Mouse (Mus musculus) midbrain, postnatal 0 days (tissue): ENCODE measurements around the gene Ctnna2. TPM values are rescaled to one million over a fixed set of nuclear protein-coding genes. Genes with fewer than 3 reads are reported as not detected.
A peak's percentile ranks its signal among the peaks of the same experiment; 100 is the strongest.

Experiments used
- ATAC-seq: fragments of 200-750 bp; cut with Nextera tagmentation; 2 replicates; pipeline ENCODE4 v1.8.0; 2017; ENCODE audit warnings: moderate number of reproducible peaks, mild to moderate bottlenecking, moderate TSS enrichment, moderate library complexity; ENCODE audit not compliant: low FRiP score
- DNase-seq: peaks from one replicate; pipeline ENCODE4 v3.0.0-alpha.2; 2015; ENCODE audit warnings: low spot score
- H3K27ac ChIP-seq: fragments of 300-500 bp; sonication (generic); 2 replicates; pipeline ENCODE4 v1.5.1; 2014; ENCODE audit warnings: low read depth, mild to moderate bottlenecking, low read length, mixed read lengths
- H3K27me3 ChIP-seq: fragments of 300-500 bp; sonication (generic); 2 replicates; pipeline ENCODE4 v1.6.1; 2014; ENCODE audit warnings: low read length, control low read depth, mixed read lengths; ENCODE audit not compliant: insufficient read depth
- H3K36me3 ChIP-seq: fragments of 300-500 bp; sonication (generic); 2 replicates; pipeline ENCODE4 v1.6.1; 2014; ENCODE audit warnings: low read length, control low read depth, mixed read lengths; ENCODE audit not compliant: insufficient read depth
- H3K4me1 ChIP-seq: fragments of 300-500 bp; sonication (generic); 2 replicates; pipeline ENCODE4 v1.6.1; 2014; ENCODE audit warnings: mild to moderate bottlenecking, control low read depth, antibody characterized with exemption, low read length, mixed read lengths; ENCODE audit not compliant: insufficient read depth
- H3K4me2 ChIP-seq: fragments of 300-500 bp; sonication (generic); 2 replicates; pipeline ENCODE4 v1.6.1; 2014; ENCODE audit warnings: low read depth, mild to moderate bottlenecking, low read length, mixed read lengths; ENCODE audit not compliant: poor library complexity, severe bottlenecking
- H3K4me3 ChIP-seq: fragments of 300-500 bp; sonication (generic); 2 replicates; pipeline ENCODE4 v1.5.1; 2014; ENCODE audit warnings: low read depth, mild to moderate bottlenecking, low read length, moderate library complexity
- H3K9ac ChIP-seq: fragments of 300-500 bp; sonication (generic); replicated peaks from 2 replicates; pipeline ENCODE4 v1.6.1; 2014; ENCODE audit warnings: mild to moderate bottlenecking, low read length, moderate library complexity, mixed read lengths; ENCODE audit not compliant: poor library complexity, severe bottlenecking
- H3K9me3 ChIP-seq: fragments of 300-500 bp; sonication (generic); 2 replicates; pipeline ENCODE4 v1.6.1; 2016; ENCODE audit warnings: low read length, control low read depth
- CTCF ChIP-seq: IDR thresholded peaks from 2 replicates; pipeline ENCODE4 v1.5.1; 2016; ENCODE audit warnings: antibody characterized with exemption, mild to moderate bottlenecking
- WGBS: fragments of 180-500 bp; shearing (Covaris S2); extraction: QIAGEN DNeasy Blood & Tissue Kit; methylation state at CpG from one replicate; pipeline ENCODE4 v1.1.7; 2014; 5-methylcytosine and 5-hydroxymethylcytosine counted together
- polyA plus RNA-seq: library from polyadenylated mRNA; unstranded; fragments of >200 nt; fragmentation: Nextera tagmentation; extraction: Ambion mirVana; gene quantifications from 2 replicates; pipeline ENCODE4 v1.2.1, GENCODE M21; 2015
- total RNA-seq: library from RNA; depleted of rRNA; stranded (reverse); fragments of >200 nt; gene quantifications from 2 replicates; pipeline ENCODE4 v1.2.3, GENCODE M21; 2014

Ctnna2 gene
- total and polyA plus RNA-seq, 2 experiments from 2014 or later: 108 to 208 TPM

DNA sequence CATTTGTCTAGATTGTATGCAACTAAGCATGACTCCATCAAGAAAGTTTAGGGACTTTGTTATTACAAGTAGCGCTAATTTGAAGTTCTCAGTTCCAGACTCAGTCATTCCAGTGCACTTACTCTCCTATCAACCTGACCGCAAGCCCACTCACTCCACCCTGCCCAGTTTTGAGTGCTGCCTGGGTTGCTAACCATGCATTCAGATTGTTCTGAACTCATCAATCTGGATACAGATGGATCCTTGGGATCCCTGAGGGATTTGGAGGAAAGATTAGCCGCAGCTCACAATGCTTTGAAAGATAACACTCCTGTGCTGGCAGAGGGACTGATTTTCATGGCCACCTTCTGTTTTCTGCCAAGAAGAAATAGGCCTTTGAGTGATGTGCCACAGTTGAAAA, 168.5 kb downstream of the Ctnna2 start:
- DNase-seq (no peak), ATAC-seq (no peak)
- Histone ChIP-seq H3K9me3 (no peaks in the 10 kb centered on the region), H3K4me3 (no peak overlapping the region), H3K9ac (no peak overlapping the region), H3K27ac (no peak overlapping the region), H3K4me1 (peaks cover 7% of the 10 kb centered on the region; the same call in 1 of the 2 replicates), H3K36me3 (no peaks in the 10 kb centered on the region; the same call in 1 of the 2 replicates), H3K27me3 (no peaks in the 10 kb centered on the region), H3K4me2 (no peak overlapping the region)
- WGBS: 63% methylated on average over 3 of the region's 3 CpGs
- no peak for TF ChIP-seq CTCF

DNA sequence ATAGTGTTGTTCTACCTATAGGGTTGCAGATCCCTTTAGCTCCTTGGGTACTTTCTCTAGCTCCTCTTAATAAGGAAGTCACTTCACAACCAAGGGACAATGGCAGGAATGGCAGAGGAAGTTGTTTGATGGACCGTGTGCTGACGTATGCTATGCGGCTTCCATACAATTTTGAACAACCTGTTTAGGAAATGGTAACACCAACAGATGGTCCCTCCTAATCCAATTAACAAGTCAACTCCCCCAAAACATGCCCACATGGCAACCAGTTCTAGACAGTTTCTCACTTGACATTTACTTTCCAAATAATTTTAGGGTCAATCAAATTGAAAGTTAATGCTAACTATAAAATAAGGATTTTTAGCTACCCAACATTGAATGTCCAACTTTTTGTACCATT, 176.9 kb downstream of the Ctnna2 start:
- DNase-seq (no peak), ATAC-seq (no peak)
- Histone ChIP-seq H3K36me3 (no peaks in the 10 kb centered on the region), H3K9ac (no peak overlapping the region), H3K9me3 (no peaks in the 10 kb centered on the region), H3K4me1 (no peaks in the 10 kb centered on the region), H3K27ac (no peak overlapping the region), H3K27me3 (no peaks in the 10 kb centered on the region), H3K4me2 (no peak overlapping the region), H3K4me3 (no peak overlapping the region)
- WGBS: 74% methylated on average over 3 of the region's 3 CpGs
- TF ChIP-seq CTCF: no peak

DNA sequence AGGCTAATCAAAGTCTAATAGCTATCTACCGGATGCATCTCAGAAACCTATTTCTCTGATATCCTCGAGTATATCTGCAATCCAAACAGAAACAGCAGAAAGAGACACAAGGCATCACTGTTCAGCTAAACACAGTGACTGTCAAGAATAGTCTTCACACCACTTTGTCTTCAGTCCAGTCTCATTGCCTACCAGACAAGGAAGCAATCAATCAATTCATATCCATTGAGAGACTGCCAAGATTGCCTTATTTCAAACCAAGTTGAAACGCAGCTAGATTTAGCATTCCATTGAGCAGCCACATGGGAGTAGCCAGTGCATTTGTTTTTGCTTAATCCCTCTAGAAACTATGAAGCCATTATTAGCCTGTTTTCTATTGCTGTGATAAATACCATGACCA, 196.2 kb downstream of the Ctnna2 start:
- no peaks in the 10 kb centered on the region for H3K36me3 ChIP-seq
- no peak overlapping the region for H3K4me3 ChIP-seq
- no peak overlapping the region for H3K4me2 ChIP-seq
- no peaks in the 10 kb centered on the region for H3K27me3 ChIP-seq
- 45% methylated on average over 3 of the region's 3 CpGs for WGBS
- no peak overlapping the region for H3K27ac ChIP-seq
- ATAC-seq (no peak), DNase-seq (peak; percentile 61)
- no peaks in the 10 kb centered on the region for H3K9me3 ChIP-seq
- no peak for TF ChIP-seq CTCF
- no peak overlapping the region for H3K9ac ChIP-seq
- H3K4me1 ChIP-seq: no peaks in the 10 kb centered on the region

DNA sequence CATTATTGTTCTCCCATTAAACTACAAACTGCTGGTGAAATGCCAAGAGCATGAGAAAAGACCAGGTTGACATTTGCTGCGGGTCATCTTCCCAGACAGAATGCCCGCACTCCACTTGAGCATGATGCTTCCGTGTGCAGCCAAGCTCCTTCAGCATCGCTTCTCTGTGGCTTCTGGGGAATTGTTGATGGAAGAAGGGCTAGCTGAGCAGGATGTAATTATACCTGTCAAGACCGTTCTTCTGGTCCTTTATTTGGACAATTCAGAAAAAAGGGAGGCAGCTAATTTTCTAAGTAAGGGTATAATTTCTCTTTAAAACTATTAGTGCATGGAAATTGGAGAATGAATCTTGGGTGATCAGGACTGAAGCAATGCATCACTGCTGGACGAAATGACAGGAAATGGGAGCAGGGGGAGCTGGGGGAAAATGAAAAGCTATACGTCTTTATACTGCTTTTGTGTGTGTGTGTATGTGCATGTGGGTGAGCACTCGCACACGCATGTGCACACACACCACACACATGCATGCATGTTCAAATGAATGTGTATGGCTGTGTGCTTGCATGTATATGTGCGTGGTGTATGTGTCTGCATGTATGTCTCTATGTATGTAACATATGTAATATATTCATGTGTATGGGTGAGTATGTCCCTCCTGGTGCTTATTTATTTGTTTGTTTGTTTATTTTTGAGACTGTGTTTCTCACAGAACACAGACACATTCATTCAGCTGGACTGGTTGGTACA, 211.0 kb downstream of the Ctnna2 start:
- Histone ChIP-seq H3K27ac (no peak overlapping the region), H3K27me3 (no peaks in the 10 kb centered on the region), H3K36me3 (no peaks in the 10 kb centered on the region), H3K9me3 (no peaks in the 10 kb centered on the region), H3K4me1 (no peaks in the 10 kb centered on the region), H3K4me2 (no peak overlapping the region), H3K4me3 (no peak overlapping the region), H3K9ac (no peak overlapping the region)
- ATAC-seq (no peak), DNase-seq (no peak)
- WGBS: 88% methylated on average over 10 of the region's 10 CpGs
- no peak for TF ChIP-seq CTCF

DNA sequence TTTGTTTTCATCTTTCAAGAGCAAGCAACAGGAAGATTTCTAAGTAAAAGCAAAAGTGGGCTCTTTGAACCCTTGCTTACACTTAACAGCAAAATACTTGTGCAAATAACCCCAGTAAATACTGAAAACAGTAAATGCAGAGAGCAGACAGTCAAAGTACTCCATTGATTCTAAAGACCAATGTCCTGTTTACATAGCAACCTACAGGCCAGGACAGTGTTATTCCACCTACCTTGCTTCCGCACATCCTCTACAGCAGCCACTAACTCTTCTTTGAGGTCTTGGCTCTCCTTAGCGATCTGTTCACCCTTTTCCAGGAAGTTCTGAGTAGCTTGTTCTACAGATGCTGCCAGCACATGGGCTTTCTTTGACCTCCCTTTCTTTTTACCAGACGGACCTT, 221.3 kb downstream of the Ctnna2 start:
- ATAC-seq (no peak), DNase-seq (no peak)
- Histone ChIP-seq H3K4me1 (no peaks in the 10 kb centered on the region), H3K9me3 (no peaks in the 10 kb centered on the region), H3K9ac (no peak overlapping the region), H3K4me3 (no peak overlapping the region), H3K27ac (no peak overlapping the region), H3K36me3 (no peaks in the 10 kb centered on the region), H3K27me3 (no peaks in the 10 kb centered on the region), H3K4me2 (no peak overlapping the region)
- 84% methylated on average over 3 of the region's 3 CpGs for WGBS
- no peak for TF ChIP-seq CTCF

DNA sequence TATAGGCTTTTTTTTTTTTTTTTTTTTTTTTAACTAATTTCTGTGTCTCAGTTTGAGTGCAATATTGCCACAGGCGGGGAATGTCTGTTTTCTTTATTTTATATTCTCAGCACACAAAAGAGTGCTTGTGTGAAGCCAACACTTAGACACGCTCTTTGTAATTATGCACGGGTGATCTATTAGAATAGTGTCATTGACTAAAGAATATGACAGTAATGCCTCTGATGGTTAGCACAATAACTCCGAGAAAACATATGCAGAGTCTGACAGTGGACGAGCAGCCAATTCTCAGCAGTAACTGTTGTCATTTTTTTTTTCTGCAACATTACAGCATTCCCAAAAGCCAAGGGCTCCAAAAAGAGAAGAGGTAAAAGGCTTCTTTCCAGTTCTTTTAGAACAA, 234.1 kb downstream of the Ctnna2 start:
- H3K4me3 ChIP-seq: no peak overlapping the region
- TF ChIP-seq CTCF: no peak
- H3K4me2 ChIP-seq: no peak overlapping the region
- WGBS: 18% methylated on average over 5 of the region's 5 CpGs
- H3K27me3 ChIP-seq: no peaks in the 10 kb centered on the region
- no peaks in the 10 kb centered on the region for H3K9me3 ChIP-seq
- no peak for ATAC-seq
- H3K36me3 ChIP-seq: no peaks in the 10 kb centered on the region
- H3K27ac ChIP-seq: no peak overlapping the region
- peak; percentile 68 for DNase-seq
- no peak overlapping the region for H3K9ac ChIP-seq
- no peaks in the 10 kb centered on the region for H3K4me1 ChIP-seq
